Mouse (Mus musculus) cerebellum, postnatal 14 days (tissue): ENCODE data around the gene Tmco4.
A peak's percentile ranks its signal among the peaks of the same experiment; 100 is the strongest.

Experiments used
- DNase-seq, 2 experiments: peaks; one replicate each; pipeline ENCODE4 v3.0.0; 2021; ENCODE audit warnings: mixed read lengths in 2 of 2

Gene Tmco4

GRCm38 (mm10) chr4:139064831-139065230, 92.1 kb downstream of the Tmco4 start:
- no peak for DNase-seq

GRCm38 (mm10) chr4:139068287-139068686, 95.6 kb downstream of the Tmco4 start:
- peak; percentile 58 for DNase-seq

GRCm38 (mm10) chr4:139074060-139074459, 101.4 kb downstream of the Tmco4 start:
- DNase-seq, result peak; percentile 54 to 57

GRCm38 (mm10) chr4:139075041-139075711, 102.5 kb downstream of the Tmco4 start, which contains the start of gene Htr6:
Gene Htr6, minus strand, starts transcription at chr4:139075570.
- no peak for DNase-seq

- no peak for DNase-seq
These were observed 103.2 kb downstream of the Tmco4 start for GRCm38 (mm10) chr4:139075915-139076314.

- peak; percentile 58 to 60 for DNase-seq
These were observed 105.6 kb downstream of the Tmco4 start for GRCm38 (mm10) chr4:139078313-139078712.

- peak in 1 of 2 experiments; percentile 52 for DNase-seq
These were observed 106.0 kb downstream of the Tmco4 start for GRCm38 (mm10) chr4:139078726-139079125.

- no peak for DNase-seq
These were observed 106.8 kb downstream of the Tmco4 start for GRCm38 (mm10) chr4:139079439-139079838.

- no peak for DNase-seq
These were observed 107.6 kb downstream of the Tmco4 start for GRCm38 (mm10) chr4:139080259-139080658.

GRCm38 (mm10) chr4:139081270-139081931, 108.7 kb downstream of the Tmco4 start:
- DNase-seq, result peak; percentile 67 to 69

GRCm38 (mm10) chr4:139082790-139083564, 110.3 kb downstream of the Tmco4 start:
- peak; percentile 68 to 84 for DNase-seq

- peak in 1 of 2 experiments; percentile 34 for DNase-seq
These were observed 112.6 kb downstream of the Tmco4 start for GRCm38 (mm10) chr4:139085337-139085736.

GRCm38 (mm10) chr4:139086037-139086436, 113.3 kb downstream of the Tmco4 start:
- DNase-seq, result peak; percentile 92 to 95

GRCm38 (mm10) chr4:139086984-139087383, 114.3 kb downstream of the Tmco4 start:
- DNase-seq, result no peak

GRCm38 (mm10) chr4:139088982-139089671, 116.4 kb downstream of the Tmco4 start:
- DNase-seq, result no peak

GRCm38 (mm10) chr4:139090303-139090940, 117.7 kb downstream of the Tmco4 start:
- DNase-seq, result no peak

GRCm38 (mm10) chr4:139091066-139091465, 118.4 kb downstream of the Tmco4 start:
- no peak for DNase-seq

- peak in 1 of 2 experiments; percentile 38 for DNase-seq
These were observed 119.0 kb downstream of the Tmco4 start for GRCm38 (mm10) chr4:139091478-139092355.

GRCm38 (mm10) chr4:139092356-139093195, 119.9 kb downstream of the Tmco4 start, which contains the start of gene Nbl1:
Gene Nbl1, minus strand, starts transcription at chr4:139092993.
- DNase-seq, result peak in 1 of 2 experiments; percentile 42

- no peak for DNase-seq
These were observed 120.5 kb downstream of the Tmco4 start for GRCm38 (mm10) chr4:139093196-139093530.
